Mouse (Mus musculus) kidney, postnatal 14 days (tissue): ENCODE measurements around the gene Ssbp4.

ENCODE experiments used
- DNase-seq: peaks from one replicate; pipeline ENCODE4 v3.0.0; 2022; ENCODE audit warnings: mixed read lengths

Ssbp4 gene

GRCm38 (mm10) chr8:70608749-70609367 is at the start of gene Ssbp4:
Gene Ssbp4, minus strand, starts transcription at chr8:70608872.
- DNase-seq, result no peak

DNA sequence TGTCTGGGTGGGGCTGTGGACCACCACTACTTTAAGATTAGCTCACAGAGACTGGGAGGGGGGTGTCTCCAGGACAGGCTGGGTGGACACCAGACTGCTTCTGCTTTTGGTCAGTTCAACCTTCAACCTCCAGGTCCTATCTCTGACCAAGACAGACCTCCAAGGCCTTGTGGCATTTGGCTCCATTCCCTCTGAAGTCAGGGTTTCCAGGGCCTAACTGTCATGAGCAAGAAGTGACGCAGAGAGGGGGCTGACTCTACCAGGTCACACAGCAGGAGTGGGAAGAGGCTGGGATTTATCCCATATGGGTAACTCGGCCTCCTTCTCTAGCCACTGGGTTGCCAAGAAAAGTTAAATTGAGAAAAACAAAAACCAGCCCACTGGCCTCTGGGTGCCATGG is 49.1 kb upstream of the Ssbp4 start:
- no peak for DNase-seq

- no peak for DNase-seq
Measured at GRCm38 (mm10) chr8:70657214-70657613, 48.5 kb upstream of the Ssbp4 start.

DNA sequence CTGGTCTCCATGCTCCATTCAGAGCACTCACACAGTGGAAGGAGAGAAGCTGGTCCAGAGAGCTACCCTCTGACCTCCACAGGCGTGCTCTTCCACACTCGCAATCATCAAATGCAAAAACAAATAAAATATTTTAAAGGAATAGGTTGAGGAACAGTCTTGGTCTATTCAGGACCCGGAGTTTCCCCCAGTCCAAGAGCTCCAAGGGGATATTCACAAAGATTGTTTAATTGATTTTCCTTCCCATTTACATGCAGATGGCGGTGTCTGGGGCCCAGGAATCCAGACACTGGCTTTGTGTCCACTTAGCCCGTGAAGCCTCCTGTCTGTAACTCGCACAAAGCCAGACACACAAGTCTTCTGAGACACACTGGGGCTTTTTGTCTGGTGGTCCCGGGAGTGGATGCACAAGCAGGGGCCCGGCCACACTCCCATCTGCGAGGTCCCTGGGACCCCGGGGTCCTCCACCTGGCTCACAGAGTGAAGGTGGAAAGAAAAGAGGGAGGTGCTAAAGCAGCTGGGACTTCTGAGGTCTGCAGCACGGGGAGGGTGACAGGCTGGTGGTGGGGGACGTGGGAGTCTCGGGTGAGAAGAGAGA is 47.6 kb upstream of the Ssbp4 start:
- DNase-seq, result no peak

GRCm38 (mm10) chr8:70655469-70655868 is 46.8 kb upstream of the Ssbp4 start:
- no peak for DNase-seq

DNA sequence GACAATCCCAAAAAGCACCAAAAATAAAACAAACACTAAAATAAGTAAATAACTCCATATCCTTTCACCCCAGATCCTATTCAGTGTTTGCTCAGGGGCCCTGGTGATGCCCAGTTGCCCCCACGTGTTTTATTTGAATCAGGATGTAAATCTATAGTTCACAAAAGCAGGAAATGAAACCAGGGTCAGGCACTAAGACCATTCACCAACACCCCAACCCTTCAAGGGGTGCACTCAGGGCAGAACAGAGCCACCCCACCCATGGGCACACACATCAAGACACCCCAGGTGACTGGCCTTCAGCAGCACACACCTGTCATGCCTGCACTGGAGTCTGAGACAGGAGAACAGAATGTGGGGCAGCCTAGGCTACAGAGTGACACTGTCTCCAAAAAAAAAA is 45.4 kb upstream of the Ssbp4 start:
- DNase-seq, result no peak

DNA sequence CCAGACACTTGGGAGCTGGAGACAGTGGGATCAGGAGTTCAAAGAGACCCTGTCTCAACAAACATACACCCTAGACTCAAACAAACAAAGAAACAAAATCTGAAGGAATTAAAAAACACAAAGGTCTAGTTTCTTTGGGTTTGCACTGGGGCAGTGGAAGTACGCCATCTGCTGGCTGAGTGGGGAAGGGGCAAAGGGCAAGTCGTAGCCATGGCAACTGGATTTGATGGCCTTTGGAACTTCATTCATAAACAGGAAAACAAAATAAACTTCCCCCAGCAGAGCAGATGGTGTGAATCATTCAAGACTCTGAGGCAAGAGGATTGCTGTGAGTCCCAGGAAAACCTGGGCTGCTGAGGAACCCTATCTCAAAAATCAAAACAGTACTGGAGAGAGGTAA is 44.6 kb upstream of the Ssbp4 start:
- DNase-seq, result peak; percentile 89

DNA sequence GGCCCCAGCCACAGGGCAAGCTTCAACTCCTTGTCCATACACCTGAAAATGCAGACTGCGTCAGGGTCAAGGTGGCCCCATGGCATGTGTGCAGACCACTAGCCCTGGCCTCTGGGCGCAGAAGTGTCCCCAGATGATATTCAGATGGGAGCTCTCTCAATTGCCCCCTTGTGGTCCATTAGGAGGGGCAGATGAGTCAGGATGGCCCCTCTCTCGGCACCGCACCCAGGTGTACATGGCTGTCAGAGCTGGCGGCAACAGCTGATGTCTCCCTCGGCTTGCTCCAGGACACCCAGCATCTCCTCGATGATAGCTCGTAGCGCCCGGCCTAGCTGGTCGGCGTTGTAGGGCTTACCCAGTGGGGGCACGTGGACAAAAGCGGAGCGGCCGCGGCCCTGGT is 41.7 kb upstream of the Ssbp4 start:
- DNase-seq, result no peak

DNA sequence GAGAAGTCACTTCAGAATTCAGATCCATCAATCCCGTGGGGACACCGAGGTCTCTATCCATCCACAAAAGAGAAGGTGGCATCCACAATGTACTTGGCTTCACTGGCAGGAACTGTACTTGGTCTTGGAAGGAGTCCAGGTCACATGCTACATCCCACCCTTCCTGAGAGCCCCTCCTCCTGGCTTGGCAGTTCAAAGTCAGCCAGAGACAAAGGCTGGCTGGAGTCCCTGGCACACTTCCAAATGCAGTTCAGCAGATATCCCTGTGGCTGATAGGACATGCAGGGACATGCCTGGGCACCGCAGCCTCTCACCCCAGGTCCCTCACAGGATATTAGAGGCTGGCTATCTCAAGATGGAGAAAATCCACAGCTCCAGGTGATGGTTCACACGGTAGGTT is 40.7 kb upstream of the Ssbp4 start:
- peak; percentile 94 for DNase-seq

DNA sequence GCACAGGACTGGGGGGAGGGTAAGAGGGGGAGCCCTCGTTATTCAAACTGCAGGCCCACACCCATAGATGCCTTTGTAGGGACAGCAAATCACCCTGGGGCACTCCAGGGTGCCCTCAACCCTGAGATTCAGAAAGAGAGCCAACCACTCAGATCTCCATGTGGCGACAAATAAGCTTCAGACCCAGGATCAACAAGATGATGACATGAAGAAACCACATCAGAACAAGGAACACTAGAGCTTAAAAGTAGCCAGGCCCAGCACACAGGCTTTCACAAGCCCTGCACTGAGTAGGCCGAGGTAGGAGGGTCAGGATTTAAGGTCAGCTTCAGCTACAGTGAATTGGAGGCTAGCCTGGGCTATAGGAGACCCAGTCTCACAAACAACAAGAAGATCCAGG is 40.2 kb upstream of the Ssbp4 start:
- DNase-seq, result no peak

DNA sequence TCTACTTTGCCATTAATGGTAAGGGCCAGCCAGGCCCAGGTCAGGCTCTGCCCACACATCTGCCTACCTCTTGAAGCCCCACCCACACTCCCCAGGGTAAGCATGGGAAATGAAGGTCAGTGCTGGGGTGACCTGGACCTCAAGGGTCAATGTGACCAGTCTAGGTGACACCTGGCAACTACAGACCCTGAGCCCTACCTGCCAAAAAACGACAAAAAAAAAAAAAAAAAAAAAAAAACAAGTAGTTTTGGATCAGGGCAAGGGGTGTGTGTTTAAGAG is 39.4 kb upstream of the Ssbp4 start:
- peak; percentile 45 for DNase-seq

DNA sequence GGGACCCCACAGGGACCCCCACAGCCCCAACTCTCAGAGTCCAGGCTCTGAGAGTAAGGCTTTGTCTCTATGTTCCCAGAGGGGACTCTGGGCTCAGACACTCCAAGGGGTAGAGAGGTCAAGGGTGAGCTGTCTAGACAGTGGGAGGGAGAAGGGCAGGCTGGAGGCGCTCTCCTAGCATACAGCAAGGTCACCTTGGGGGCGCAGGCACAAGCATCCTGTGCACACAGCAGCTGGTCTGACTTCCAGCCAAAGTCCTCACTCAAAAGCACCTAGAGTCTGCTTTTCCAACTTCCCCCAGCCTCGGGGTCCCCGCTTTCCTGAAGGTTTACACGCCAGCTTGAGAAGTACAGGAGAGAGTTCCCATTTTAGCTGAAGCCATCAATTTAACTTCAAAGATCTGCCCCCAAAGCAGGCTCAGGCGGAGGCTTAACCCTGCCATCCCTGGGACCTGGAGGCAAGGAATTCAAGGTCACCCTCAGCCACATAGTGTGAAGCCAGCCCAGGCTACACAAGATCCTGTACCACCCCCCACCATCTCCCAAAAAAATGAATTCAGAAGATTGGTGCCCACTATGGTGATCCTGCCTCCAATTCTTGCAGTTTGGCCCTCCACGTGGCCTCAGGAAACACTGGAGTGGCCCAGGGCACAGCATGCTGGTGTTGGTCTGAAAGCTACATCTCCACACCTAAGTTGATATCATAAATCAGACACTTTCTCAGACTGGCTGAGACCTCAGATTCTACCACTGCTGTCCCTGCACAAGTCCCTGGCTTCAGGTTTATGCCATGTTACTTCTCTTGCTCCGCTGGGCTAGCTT is 38.9 kb upstream of the Ssbp4 start:
- peak; percentile 83 for DNase-seq

DNA sequence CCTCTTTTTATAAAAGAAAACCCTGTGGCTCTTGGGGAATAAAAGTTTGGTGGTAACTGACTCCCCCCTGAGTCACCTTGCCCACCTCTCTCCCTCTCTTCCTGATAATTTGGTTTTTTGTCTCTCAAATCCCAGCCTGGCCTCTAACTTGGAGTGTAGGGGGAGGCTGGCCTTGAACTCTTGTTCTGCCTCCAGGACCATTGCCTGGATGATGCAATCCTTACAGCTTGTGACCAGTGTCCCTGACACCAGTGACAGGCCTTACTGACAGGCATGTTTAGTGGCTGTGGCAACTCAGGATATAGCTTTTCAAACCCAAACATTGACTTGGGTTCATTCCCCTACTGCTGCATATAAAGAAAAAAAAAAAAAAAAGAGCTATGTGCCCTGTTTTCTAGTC is 38.1 kb upstream of the Ssbp4 start:
- DNase-seq, result no peak

DNA sequence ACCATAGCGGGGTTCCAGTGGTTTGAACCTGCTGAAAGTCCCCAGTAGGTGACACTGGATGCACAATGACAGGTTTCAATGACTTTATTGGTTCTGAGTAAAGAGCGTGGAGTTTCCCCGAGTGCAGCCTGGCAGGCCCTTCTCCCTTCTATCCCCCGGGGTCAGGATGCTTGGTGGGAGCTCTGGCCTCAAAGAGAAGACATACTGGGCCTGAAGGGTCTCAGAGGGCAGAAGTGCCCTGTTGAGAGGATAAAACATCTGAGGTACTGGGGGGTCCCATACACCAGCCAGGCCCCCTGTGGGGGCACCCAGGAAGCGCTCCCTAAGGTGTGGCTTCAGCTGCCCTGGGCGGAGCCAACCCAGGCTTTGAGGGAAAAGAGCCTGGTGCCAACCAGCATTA is 37.7 kb upstream of the Ssbp4 start:
- no peak for DNase-seq

DNA sequence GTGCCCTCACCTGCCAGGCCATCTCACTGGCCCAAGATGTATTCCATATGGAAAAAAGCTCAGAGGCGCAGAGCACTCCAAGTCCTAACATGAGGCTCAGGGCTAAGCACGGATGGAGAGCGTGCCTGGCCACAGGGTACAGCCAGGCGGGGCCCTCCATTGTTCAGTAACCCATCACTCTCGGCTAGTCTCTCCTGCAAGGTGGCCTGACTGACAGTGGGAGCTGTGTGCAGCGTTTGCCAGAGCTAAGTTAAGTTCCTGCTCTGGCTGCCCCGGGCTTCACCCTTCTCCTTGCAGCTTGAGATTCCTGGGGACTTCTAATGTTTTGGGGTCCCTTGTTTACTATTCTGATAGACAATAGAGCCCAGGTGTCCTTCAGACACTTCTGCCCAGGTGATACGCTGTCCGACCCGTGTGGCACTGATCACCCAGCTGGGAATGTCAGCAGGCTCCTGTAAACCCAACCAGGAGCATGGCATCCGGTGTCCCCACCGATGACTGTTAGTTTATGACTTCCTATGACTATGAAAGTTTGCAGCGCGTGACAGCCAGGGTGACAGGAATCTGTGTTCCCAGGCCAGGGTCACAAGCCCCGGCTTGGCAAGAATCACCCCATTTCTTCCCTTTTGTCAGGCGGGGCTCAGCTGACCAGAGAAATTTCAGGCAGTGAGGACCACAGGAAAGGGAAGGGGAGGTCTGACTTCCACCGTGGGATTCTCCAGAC is 37.0 kb upstream of the Ssbp4 start:
- peak; percentile 76 for DNase-seq

GRCm38 (mm10) chr8:70644065-70644464 is 35.4 kb upstream of the Ssbp4 start:
- no peak for DNase-seq

- no peak for DNase-seq
Measured at GRCm38 (mm10) chr8:70643019-70643418, 34.3 kb upstream of the Ssbp4 start.

- no peak for DNase-seq
Measured at GRCm38 (mm10) chr8:70638752-70639151, 30.1 kb upstream of the Ssbp4 start.

DNA sequence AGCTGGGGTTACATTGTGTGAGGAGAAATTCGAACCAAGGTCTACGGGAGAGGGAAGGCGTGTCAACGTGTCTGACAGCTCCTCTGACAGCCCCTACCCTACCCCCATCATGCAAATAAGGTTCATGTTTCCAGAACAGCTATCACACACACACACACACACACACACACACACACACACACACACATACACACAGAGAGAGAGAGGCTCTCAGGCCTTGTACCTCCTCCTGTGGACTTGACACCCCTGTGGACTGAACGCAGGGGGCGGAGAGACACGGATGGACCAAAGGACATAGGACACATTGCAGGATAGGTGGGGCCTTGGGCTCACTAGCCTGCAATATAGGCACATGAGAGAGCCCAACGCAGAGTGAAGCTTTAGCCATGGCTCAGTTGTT is 28.2 kb upstream of the Ssbp4 start:
- DNase-seq, result peak; percentile 74

- peak; percentile 71 for DNase-seq
Measured at GRCm38 (mm10) chr8:70635527-70635926, 26.9 kb upstream of the Ssbp4 start.

GRCm38 (mm10) chr8:70634066-70634465 is 25.4 kb upstream of the Ssbp4 start:
- DNase-seq, result peak; percentile 89

- DNase-seq, result no peak
Measured at GRCm38 (mm10) chr8:70632346-70632892, 23.7 kb upstream of the Ssbp4 start, which contains the start of gene Gdf15. Gene Gdf15, minus strand, starts transcription at chr8:70632456.

DNA sequence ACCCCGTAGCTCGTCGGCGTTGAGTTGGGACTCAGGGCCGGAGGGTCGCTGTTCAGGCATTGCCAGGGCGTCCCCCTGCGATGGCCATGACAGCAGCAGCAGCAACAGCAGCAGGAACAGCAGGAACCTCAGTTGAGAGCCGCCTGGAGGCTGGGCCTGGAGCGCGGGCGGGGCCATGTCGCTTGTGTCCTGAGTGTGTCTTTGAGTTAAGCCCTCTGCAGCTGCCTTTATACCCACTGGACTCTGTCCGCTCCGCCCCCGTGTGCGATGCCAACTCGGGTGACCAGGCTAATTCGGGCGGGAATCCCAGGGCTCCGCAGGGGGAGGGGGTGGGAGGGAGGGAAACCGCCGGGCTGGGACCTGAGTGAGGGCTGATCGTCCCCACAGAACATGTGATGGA is 22.8 kb upstream of the Ssbp4 start:
- peak; percentile 83 for DNase-seq
